Mouse (Mus musculus) megakaryocyte, embryonic 14.5 days (primary cell): ENCODE measurements around the gene Acin1. TPM values are rescaled to one million over a fixed set of nuclear protein-coding genes. Genes with fewer than 3 reads are reported as not detected.

ENCODE experiments used
- H3K27me3 ChIP-seq: replicated peaks from 2 replicates; pipeline ENCODE3; 2012; ENCODE audit warnings: inconsistent platforms
- H3K36me3 ChIP-seq: replicated peaks from 2 replicates; pipeline ENCODE3; 2012; ENCODE audit warnings: low read length, inconsistent platforms, mixed read lengths
- H3K4me1 ChIP-seq: 2 replicates; pipeline ENCODE4 v1.6.1; 2012; ENCODE audit warnings: inconsistent platforms
- H3K4me3 ChIP-seq: replicated peaks from 2 replicates; pipeline ENCODE3; 2012; ENCODE audit warnings: moderate library complexity, mild to moderate bottlenecking, inconsistent platforms
- H3K9me3 ChIP-seq: 2 replicates; pipeline ENCODE4 v1.6.1; 2012; ENCODE audit warnings: inconsistent platforms
- FLI1 ChIP-seq: IDR thresholded peaks from 2 replicates; pipeline ENCODE4 v1.6.1; 2012; ENCODE audit warnings: low read length, inconsistent platforms, mixed read lengths
- GATA1 ChIP-seq: IDR thresholded peaks from 3 replicates; pipeline ENCODE4 v1.6.1; 2012; ENCODE audit warnings: mixed read lengths, low read length, inconsistent platforms, borderline replicate concordance
- polyA plus RNA-seq: library from polyadenylated mRNA; stranded (reverse); fragments of >175 nt; gene quantifications from 2 replicates; pipeline ENCODE4 v1.2.3, GENCODE M21; 2012; ENCODE audit warnings: low replicate concordance; ENCODE audit not compliant: insufficient read depth

Acin1 gene
- polyA plus RNA-seq, 1 experiment: 218 TPM

GRCm38 (mm10) chr14:54678657-54679304 lies 8.0 kb downstream of the Acin1 start:
- Histone ChIP-seq H3K4me1 (peaks cover 26% of the 10 kb centered on the region), H3K27me3 (no peaks in the 10 kb centered on the region), H3K9me3 (no peaks in the 10 kb centered on the region), H3K4me3 (no peak overlapping the region), H3K36me3 (peaks cover 87% of the 10 kb centered on the region)
- TF ChIP-seq GATA1 (no peak), FLI1 (no peak)

GRCm38 (mm10) chr14:54676290-54676689 lies 10.4 kb downstream of the Acin1 start:
- no peaks in the 10 kb centered on the region for H3K9me3 ChIP-seq
- no peak for TF ChIP-seq GATA1
- TF ChIP-seq FLI1: no peak
- H3K36me3 ChIP-seq: peaks cover 88% of the 10 kb centered on the region
- H3K4me1 ChIP-seq: peaks cover 5% of the 10 kb centered on the region
- H3K4me3 ChIP-seq: no peak overlapping the region
- H3K27me3 ChIP-seq: no peaks in the 10 kb centered on the region

- no peaks in the 10 kb centered on the region for H3K27me3 ChIP-seq
- H3K4me3 ChIP-seq: no peak overlapping the region
- H3K4me1 ChIP-seq: peaks cover 5% of the 10 kb centered on the region
- TF ChIP-seq GATA1: no peak
- TF ChIP-seq FLI1: no peak
- H3K36me3 ChIP-seq: peaks cover 91% of the 10 kb centered on the region
- no peaks in the 10 kb centered on the region for H3K9me3 ChIP-seq
Observed at GRCm38 (mm10) chr14:54674317-54674716, 12.4 kb downstream of the Acin1 start.

GRCm38 (mm10) chr14:54669381-54669780 lies 17.4 kb downstream of the Acin1 start:
- Histone ChIP-seq H3K4me3 (no peak overlapping the region), H3K9me3 (no peaks in the 10 kb centered on the region), H3K27me3 (no peaks in the 10 kb centered on the region), H3K4me1 (no peaks in the 10 kb centered on the region), H3K36me3 (peaks cover 89% of the 10 kb centered on the region)
- TF ChIP-seq GATA1: no peak
- TF ChIP-seq FLI1: no peak

- no peak for TF ChIP-seq GATA1
- TF ChIP-seq FLI1: no peak
- Histone ChIP-seq H3K9me3 (no peaks in the 10 kb centered on the region), H3K36me3 (peaks cover 95% of the 10 kb centered on the region), H3K4me1 (no peaks in the 10 kb centered on the region), H3K4me3 (no peak overlapping the region), H3K27me3 (no peaks in the 10 kb centered on the region)
Observed at GRCm38 (mm10) chr14:54664477-54665222, 22.1 kb downstream of the Acin1 start.

GRCm38 (mm10) chr14:54660009-54660408 lies 26.7 kb downstream of the Acin1 start:
- H3K27me3 ChIP-seq: no peaks in the 10 kb centered on the region
- no peaks in the 10 kb centered on the region for H3K4me1 ChIP-seq
- H3K9me3 ChIP-seq: no peaks in the 10 kb centered on the region
- TF ChIP-seq GATA1 (no peak), FLI1 (no peak)
- peaks cover 95% of the 10 kb centered on the region for H3K36me3 ChIP-seq
- no peak overlapping the region for H3K4me3 ChIP-seq

- Histone ChIP-seq H3K36me3 (peaks cover 76% of the 10 kb centered on the region), H3K27me3 (no peaks in the 10 kb centered on the region), H3K9me3 (no peaks in the 10 kb centered on the region), H3K4me1 (peaks cover 48% of the 10 kb centered on the region), H3K4me3 (peak overlapping the region; percentile 94)
- TF ChIP-seq FLI1 (no peak), GATA1 (no peak)
Observed at GRCm38 (mm10) chr14:54653496-54653895, 33.2 kb downstream of the Acin1 start.

GRCm38 (mm10) chr14:54652787-54653186 lies 33.9 kb downstream of the Acin1 start:
- no peaks in the 10 kb centered on the region for H3K9me3 ChIP-seq
- peak overlapping the region; percentile 94 for H3K4me3 ChIP-seq
- H3K36me3 ChIP-seq: peaks cover 76% of the 10 kb centered on the region
- TF ChIP-seq FLI1: no peak
- no peaks in the 10 kb centered on the region for H3K27me3 ChIP-seq
- H3K4me1 ChIP-seq: peaks cover 54% of the 10 kb centered on the region

GRCm38 (mm10) chr14:54651556-54651955 lies 35.2 kb downstream of the Acin1 start:
- H3K27me3 ChIP-seq: no peaks in the 10 kb centered on the region
- no peak for TF ChIP-seq GATA1
- no peak for TF ChIP-seq FLI1
- no peak overlapping the region for H3K4me3 ChIP-seq
- peaks cover 54% of the 10 kb centered on the region for H3K4me1 ChIP-seq
- H3K36me3 ChIP-seq: peaks cover 76% of the 10 kb centered on the region
- H3K9me3 ChIP-seq: no peaks in the 10 kb centered on the region
